Mouse (Mus musculus): ENCODE results near the gene Ddi2. TPM values are rescaled to one million over a fixed set of nuclear protein-coding genes. Genes with fewer than 3 reads are reported as not detected.

Ddi2 gene
- polyA plus RNA-seq, 1 experiment from 2014 or later: 31.1 TPM

DNA sequence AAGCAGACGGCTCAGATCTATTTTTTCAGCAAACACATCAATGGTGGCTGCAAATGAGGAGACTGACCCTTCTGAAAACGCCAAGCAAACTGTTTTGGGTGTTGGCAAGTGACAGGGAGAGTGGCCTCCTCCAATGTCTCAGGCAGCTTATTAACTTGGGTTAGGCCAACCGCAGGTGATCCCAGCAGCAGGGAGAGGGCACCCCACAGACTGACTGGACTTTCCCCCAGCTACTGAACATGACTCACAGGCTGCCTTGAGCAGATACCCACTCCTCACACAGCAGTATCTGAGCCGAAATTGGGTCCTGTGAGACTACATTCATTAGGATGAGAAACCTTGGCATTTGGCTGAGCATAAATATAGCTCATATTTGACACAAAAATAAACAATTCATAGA, 37.7 kb upstream of the Ddi2 start:
- ATAC-seq (ENCODE audit: insufficient number of reproducible peaks, insufficient read depth, low FRiP score, low TSS enrichment, low read depth): no peak
- Histone ChIP-seq H3K9ac (replicated peaks) (no peak overlapping the region), H3K9me3 (no peaks in the 10 kb centered on the region), H3K36me3 (peaks cover 48% of the 10 kb centered on the region), H3K4me1 (replicated peaks) (no peaks in the 10 kb centered on the region), H3K27me3 (no peaks in the 10 kb centered on the region), H3K4me3 (replicated peaks) (no peak overlapping the region), H3K27ac (no peak overlapping the region), H3K4me2 (no peak overlapping the region)
- WGBS: 81% methylated on average over 4 of the region's 4 CpGs

DNA sequence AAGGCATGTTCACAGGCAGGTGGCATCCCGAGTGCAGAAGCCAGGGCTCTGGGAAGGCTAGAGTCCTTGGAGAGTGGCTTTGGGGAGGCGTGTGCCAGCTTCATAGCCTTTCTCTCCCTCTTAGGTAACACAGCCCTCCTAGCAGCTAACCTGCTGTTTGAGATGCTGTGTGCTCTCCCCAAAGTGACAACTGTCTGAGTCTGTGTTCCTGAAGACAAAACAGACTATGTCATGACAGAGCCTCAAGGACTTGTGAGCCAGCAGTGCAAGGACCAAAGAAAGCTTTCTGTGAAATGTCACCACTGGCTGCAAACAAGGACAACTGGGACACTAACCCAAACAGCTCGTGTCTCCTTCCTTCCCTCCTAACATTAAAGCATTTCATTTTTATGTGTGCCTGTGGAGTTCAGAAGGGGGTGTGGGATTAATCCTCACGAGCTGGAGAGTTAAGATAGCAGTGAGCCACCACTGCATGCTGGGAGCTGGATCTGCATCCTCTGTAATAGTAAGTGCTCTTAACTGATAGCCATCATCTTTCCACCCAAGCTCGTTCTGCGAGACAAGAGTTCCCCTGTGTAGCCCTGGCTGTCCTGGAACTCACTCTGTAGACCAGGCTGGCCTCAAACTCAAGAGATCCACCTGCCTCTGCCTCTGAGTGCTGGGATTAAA, 35.8 kb upstream of the Ddi2 start:
- Histone ChIP-seq H3K27me3 (no peaks in the 10 kb centered on the region), H3K9ac (replicated peaks) (no peak overlapping the region), H3K4me1 (replicated peaks) (no peaks in the 10 kb centered on the region), H3K4me3 (replicated peaks) (no peak overlapping the region), H3K36me3 (peaks cover 33% of the 10 kb centered on the region), H3K4me2 (no peak overlapping the region), H3K27ac (no peak overlapping the region), H3K9me3 (no peaks in the 10 kb centered on the region)
- 66% methylated on average over 6 of the region's 6 CpGs for WGBS
- no peak for ATAC-seq (ENCODE audit: insufficient number of reproducible peaks, insufficient read depth, low FRiP score, low TSS enrichment, low read depth)

DNA sequence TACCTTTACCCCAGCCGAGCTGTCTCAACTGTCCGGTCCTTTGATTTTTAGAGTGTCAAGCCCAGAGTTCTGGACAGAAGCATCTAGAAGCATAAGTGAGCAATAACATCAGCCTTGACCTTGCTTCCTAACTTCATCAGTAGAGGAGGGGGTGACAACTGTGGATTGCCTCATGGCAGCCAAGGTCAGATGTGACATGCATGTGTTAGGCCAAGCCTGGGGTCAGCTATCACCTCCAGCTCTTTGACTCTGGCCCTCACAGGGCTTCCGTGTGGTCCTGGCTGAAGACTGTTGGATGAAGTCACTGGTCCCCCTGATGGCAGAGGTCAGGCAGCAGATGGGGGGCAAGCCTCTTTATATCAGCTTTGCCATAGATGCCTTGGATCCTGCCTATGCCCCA, 33.9 kb upstream of the Ddi2 start:
- 89% methylated on average over 3 of the region's 3 CpGs for WGBS
- Histone ChIP-seq H3K36me3 (peaks cover 14% of the 10 kb centered on the region), H3K27me3 (no peaks in the 10 kb centered on the region), H3K4me2 (no peak overlapping the region), H3K9me3 (no peaks in the 10 kb centered on the region), H3K4me1 (replicated peaks) (no peaks in the 10 kb centered on the region), H3K4me3 (replicated peaks) (no peak overlapping the region), H3K9ac (replicated peaks) (no peak overlapping the region), H3K27ac (no peak overlapping the region)
- no peak for ATAC-seq (ENCODE audit: insufficient number of reproducible peaks, insufficient read depth, low FRiP score, low TSS enrichment, low read depth)

DNA sequence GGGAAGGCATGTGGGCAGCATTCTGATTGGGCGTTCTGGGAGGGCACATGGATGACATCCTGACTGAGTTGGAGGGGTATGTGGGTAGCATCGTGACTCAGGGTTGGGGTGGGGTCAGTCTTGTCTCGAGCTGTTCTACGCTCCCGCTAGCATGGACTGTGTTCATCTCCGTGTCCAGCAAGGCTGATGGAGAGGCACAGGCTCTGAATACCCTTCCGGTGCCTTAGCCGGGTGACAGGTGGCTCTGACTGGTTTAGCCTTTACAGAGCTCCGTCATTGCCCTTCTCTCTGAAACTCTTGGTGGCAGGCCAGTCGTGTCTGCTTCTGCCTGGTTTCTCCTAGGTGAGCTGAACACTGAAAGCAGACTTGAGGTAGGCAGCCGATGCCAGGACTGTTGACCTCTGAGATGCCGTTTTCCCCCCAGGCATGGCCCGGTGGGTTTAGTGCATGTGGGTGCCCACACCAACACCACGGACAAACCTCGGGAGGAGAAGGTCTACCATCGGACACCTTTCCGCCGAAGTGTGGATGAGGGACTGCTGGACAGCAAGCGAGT, 32.2 kb upstream of the Ddi2 start:
- Histone ChIP-seq H3K9ac (replicated peaks) (no peak overlapping the region), H3K9me3 (no peaks in the 10 kb centered on the region), H3K4me1 (replicated peaks) (no peaks in the 10 kb centered on the region), H3K27me3 (no peaks in the 10 kb centered on the region), H3K36me3 (no peaks in the 10 kb centered on the region), H3K4me2 (no peak overlapping the region), H3K27ac (no peak overlapping the region), H3K4me3 (replicated peaks) (no peak overlapping the region)
- WGBS: 89% methylated on average over 19 of the region's 19 CpGs
- ATAC-seq (ENCODE audit: insufficient number of reproducible peaks, insufficient read depth, low FRiP score, low TSS enrichment, low read depth): no peak

DNA sequence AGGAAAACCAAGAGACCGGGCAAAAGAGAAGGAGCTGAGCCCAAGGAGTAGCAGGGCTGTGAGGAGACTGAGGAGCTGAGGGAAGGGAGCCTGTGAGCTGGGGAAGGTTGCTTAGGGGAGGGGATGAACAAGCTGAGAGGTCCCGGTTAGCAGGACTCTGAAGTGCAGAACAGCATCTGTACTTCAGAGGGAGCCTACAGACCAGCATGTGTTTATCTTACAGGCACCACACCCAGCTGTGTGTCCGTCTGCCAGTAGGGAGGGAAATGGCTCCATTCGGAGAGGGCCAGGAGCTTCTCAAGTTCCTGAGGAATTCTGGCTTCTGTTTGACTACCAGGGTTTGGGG, 28.8 kb upstream of the Ddi2 start:
- Histone ChIP-seq H3K27me3 (no peaks in the 10 kb centered on the region), H3K9ac (replicated peaks) (no peak overlapping the region), H3K4me2 (no peak overlapping the region), H3K9me3 (no peaks in the 10 kb centered on the region), H3K36me3 (no peaks in the 10 kb centered on the region), H3K4me1 (replicated peaks) (no peaks in the 10 kb centered on the region), H3K27ac (no peak overlapping the region), H3K4me3 (replicated peaks) (no peak overlapping the region)
- WGBS: 4% methylated on average over 4 of the region's 4 CpGs
- ATAC-seq (ENCODE audit: insufficient number of reproducible peaks, insufficient read depth, low FRiP score, low TSS enrichment, low read depth): no peak

DNA sequence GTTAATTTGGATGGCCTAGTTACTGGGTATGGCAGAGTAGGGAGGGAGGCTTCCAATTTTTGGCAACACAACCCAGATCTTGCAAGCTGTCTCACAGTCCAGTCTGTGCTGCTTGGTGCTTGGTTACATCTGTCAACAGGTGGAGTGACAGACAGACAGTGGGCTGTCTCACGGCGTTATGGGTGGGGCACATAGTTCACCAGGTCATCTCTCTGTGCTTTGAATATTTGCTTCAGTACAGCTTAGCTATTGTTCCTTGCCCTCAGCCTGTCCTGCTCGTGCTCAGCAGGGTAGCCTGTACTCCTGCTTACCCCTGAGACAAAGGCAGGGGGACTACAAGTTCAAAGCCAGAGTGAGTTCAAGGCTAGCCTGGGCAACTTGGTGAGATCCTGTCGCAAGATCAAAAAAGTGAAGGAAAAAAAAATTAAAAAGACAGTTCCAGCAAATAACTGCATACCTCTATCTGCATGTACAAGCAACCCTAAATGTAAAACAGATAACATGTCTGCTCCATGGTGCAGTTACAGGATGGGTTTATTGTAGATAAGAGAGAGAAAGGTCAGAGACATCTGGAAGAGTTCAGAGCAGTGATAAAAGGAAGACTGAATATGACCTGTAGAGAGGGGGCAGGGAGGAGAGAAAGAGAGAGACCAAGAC, 28.3 kb upstream of the Ddi2 start:
- ATAC-seq (ENCODE audit: insufficient number of reproducible peaks, insufficient read depth, low FRiP score, low TSS enrichment, low read depth): no peak
- WGBS: 43% methylated on average over 4 of the region's 4 CpGs
- Histone ChIP-seq H3K4me1 (replicated peaks) (no peaks in the 10 kb centered on the region), H3K36me3 (no peaks in the 10 kb centered on the region), H3K4me3 (replicated peaks) (no peak overlapping the region), H3K9ac (replicated peaks) (no peak overlapping the region), H3K4me2 (no peak overlapping the region), H3K9me3 (no peaks in the 10 kb centered on the region), H3K27ac (no peak overlapping the region), H3K27me3 (peaks cover 5% of the 10 kb centered on the region; the same call in 1 of the 2 replicates)

DNA sequence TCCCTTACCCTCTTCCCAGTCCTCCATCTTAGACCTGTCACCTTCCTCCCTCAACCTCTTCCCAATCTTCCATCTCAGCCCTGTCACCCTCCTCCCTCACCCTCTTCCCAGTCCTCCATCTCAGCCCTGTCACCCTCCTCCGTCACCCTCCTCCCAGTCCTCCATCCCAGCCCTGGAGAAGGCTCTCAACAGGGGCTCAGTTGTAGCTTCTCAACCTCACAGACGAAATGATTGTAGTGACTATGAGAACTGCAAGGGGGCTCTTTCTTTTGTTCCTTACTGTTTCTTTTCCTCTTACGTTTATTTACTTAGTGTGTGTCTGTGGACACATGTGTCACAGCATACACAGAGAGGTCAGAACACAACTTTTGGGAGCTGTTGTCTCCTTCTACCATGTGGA, 27.6 kb upstream of the Ddi2 start:
- H3K9ac ChIP-seq (replicated peaks): no peak overlapping the region
- H3K27me3 ChIP-seq: peaks cover 7% of the 10 kb centered on the region; the same call in 1 of the 2 replicates
- ATAC-seq (ENCODE audit: insufficient number of reproducible peaks, insufficient read depth, low FRiP score, low TSS enrichment, low read depth): no peak
- no peak overlapping the region for H3K27ac ChIP-seq
- H3K4me2 ChIP-seq: no peak overlapping the region
- H3K4me3 ChIP-seq (replicated peaks): no peak overlapping the region
- WGBS: 64% methylated on average over 3 of the region's 3 CpGs
- no peaks in the 10 kb centered on the region for H3K36me3 ChIP-seq
- H3K4me1 ChIP-seq (replicated peaks): no peaks in the 10 kb centered on the region
- no peaks in the 10 kb centered on the region for H3K9me3 ChIP-seq

DNA sequence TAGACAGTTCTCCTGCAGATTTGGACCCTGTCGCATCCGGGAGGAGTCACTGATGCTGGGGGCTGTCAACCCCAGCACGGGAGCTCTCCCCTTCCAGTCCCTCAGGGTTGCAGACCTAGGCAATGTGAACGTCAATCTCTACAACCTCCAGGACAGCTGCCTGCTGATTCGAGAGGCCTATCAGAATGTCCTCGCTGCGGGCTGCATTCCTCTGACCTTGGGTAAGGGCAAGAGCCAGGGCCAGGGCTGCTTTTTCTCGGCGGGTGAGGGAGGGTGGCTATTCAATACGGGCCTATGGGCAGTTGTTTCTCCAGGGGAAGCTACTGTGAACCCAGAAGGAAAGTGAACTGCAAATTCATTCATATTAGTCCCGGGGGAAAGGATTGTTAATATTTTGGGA, 26.3 kb upstream of the Ddi2 start:
- no peaks in the 10 kb centered on the region for H3K4me1 ChIP-seq (replicated peaks)
- WGBS: 42% methylated on average over 11 of the region's 11 CpGs
- no peak overlapping the region for H3K27ac ChIP-seq
- no peaks in the 10 kb centered on the region for H3K36me3 ChIP-seq
- peaks cover 7% of the 10 kb centered on the region; the same call in 1 of the 2 replicates for H3K27me3 ChIP-seq
- ATAC-seq (ENCODE audit: insufficient number of reproducible peaks, insufficient read depth, low FRiP score, low TSS enrichment, low read depth): no peak
- no peaks in the 10 kb centered on the region for H3K9me3 ChIP-seq
- H3K9ac ChIP-seq (replicated peaks): no peak overlapping the region
- H3K4me3 ChIP-seq (replicated peaks): no peak overlapping the region
- H3K4me2 ChIP-seq: no peak overlapping the region

DNA sequence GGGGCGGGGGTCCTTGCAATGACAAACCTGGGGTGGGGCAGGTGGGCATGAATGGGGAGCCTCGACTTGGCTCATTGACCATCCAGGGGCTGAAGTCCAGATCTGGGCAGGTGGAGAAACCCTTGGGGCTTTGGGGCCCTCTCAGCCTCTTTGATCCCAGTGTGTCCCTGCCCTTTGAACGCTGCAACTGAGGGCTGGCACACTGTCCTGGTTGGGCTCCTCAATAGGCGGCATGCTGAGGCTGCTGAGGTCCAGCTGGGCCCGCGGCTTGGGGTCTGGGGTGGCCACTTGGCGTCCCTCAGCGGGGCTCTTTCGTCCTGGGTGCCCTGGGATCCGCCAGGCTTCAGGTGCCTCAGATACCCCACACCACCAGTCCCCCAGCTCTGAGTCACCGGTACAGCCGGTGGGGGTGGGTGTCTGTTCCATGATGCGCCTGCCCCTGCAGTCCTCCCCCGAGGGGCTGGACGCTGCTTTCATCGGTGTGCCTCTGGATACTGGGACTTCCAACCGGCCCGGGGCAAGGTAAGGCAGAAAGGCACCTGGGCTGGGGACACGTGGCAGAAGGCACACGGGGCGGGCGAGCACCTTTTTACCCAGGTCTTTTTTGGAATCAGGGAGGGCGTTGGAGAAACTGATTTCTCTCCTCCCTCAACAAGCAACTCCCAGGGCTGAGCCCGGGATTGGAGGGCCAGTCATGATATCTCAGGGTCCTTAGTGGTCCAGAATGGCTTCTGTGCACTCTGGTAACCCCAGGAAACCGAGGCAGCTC, 23.5 kb upstream of the Ddi2 start, which contains the start of gene Agmat:
Gene Agmat, plus strand, starts transcription at position 95 of the 769 bp plus-strand sequence.
- Histone ChIP-seq H3K4me3 (replicated peaks) (no peak within 1 kb of the TSS), H3K4me1 (replicated peaks) (no peaks in the 10 kb centered on the region), H3K27ac (no peak within 1 kb of the TSS), H3K9me3 (no peaks in the 10 kb centered on the region), H3K4me2 (no peak within 1 kb of the TSS), H3K27me3 (peaks cover 7% of the 10 kb centered on the region; the same call in 1 of the 2 replicates), H3K9ac (replicated peaks) (no peak within 1 kb of the TSS), H3K36me3 (no peaks in the 10 kb centered on the region)
- 0 out of 2 replicates have a peak, but pooled peaks have one; percentile 47 for ATAC-seq (ENCODE audit: insufficient number of reproducible peaks, insufficient read depth, low FRiP score, low TSS enrichment, low read depth)
- WGBS: 21% methylated on average over 25 of the region's 25 CpGs

DNA sequence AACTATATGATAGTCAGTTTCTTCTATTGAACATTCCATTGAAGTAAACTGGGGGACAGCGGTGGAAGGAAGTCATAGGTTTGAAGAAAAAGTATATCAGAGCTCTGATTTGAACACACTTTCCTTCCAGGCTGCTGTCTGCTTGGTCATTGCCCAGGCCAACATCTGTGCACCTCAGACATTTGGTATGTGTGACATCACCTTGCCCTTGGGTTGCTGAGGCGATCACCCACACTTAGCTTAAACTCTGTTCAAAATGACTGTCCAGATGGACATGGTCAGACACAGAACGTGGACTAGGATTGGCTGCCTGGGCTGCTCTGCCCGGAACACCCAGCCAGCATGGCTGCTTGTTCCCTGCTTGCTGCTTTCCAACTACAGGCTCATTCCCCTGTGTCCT, 19.2 kb upstream of the Ddi2 start:
- H3K9ac ChIP-seq (replicated peaks): no peak overlapping the region; the same call in 1 of the 2 replicates
- no peak overlapping the region for H3K4me2 ChIP-seq
- peaks cover 7% of the 10 kb centered on the region; the same call in 1 of the 2 replicates for H3K27me3 ChIP-seq
- H3K4me1 ChIP-seq (replicated peaks): no peaks in the 10 kb centered on the region
- no peak overlapping the region for H3K4me3 ChIP-seq (replicated peaks)
- ATAC-seq (ENCODE audit: insufficient number of reproducible peaks, insufficient read depth, low FRiP score, low TSS enrichment, low read depth): no peak
- no peaks in the 10 kb centered on the region for H3K9me3 ChIP-seq
- WGBS: 89% methylated on average over 4 of the region's 4 CpGs
- no peaks in the 10 kb centered on the region for H3K36me3 ChIP-seq
- H3K27ac ChIP-seq: peak overlapping the region; percentile 50; the same call in 1 of the 2 replicates

DNA sequence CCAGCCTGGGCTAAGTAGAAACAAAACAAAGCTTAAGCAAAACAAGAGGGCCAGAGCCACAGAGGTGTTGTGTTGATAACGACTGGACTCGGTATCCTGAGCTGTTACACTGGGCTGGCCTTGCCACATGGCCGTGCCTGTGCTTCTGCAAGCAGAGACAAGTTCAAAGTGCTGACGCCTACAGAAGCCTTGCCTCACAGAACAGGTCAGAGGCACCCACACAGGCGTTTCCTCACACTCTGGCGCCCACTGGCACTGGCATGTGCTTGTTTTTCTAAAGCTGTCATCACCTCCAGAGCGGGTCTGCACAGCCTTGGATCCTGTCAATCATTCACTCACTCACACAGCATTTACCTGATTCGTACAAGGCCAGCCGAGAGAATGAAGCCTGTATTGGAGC, 18.6 kb upstream of the Ddi2 start:
- 55% methylated on average over 9 of the region's 9 CpGs for WGBS
- H3K4me1 ChIP-seq (replicated peaks): no peaks in the 10 kb centered on the region
- H3K4me2 ChIP-seq: no peak overlapping the region
- H3K9ac ChIP-seq (replicated peaks): no peak overlapping the region; the same call in 1 of the 2 replicates
- H3K27ac ChIP-seq: peak overlapping the region; percentile 50; the same call in 1 of the 2 replicates
- H3K4me3 ChIP-seq (replicated peaks): no peak overlapping the region
- ATAC-seq (ENCODE audit: insufficient number of reproducible peaks, insufficient read depth, low FRiP score, low TSS enrichment, low read depth): 0 out of 2 replicates have a peak, but pooled peaks have one; percentile 26
- no peaks in the 10 kb centered on the region for H3K36me3 ChIP-seq
- H3K9me3 ChIP-seq: no peaks in the 10 kb centered on the region
- peaks cover 6% of the 10 kb centered on the region; the same call in 1 of the 2 replicates for H3K27me3 ChIP-seq
